ENCODE assay signal across 12 mouse cellular contexts in the genomic region with DNA sequence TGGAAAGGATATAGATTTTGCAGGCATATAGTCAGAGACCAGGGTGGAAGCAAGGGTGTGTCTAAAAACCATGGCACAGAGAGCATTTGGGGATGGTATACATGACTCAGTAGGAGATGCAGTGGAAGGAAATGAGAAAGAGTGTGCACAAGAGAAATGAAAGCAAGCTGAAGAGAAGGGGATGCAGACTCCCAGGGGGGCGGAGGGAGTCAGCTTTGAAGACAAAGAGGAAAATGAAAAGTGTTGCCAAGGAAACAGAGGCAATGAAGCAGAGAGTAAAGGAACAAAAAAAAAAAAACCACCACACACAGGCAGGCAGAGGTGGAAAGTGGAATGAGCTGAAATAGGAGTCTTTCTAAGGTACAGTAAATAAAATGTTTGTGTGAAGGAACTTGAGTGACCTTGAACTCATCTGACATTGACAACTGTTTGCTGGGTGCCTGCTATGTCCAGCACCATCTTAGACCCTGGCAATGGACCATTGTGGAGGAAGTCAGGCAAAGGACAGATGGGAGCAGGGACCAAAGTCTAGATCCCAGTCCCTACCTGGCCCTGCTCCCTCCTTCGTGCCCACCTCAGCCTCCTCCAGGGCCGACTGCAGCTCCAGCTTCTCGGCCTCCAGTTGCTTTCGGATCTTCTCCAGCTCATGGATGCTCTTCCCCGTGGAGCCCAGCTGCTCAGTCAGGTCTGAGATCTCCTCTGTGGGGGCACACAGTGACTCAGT. TPM values are rescaled to one million over a fixed set of nuclear protein-coding genes. Genes with fewer than 3 reads are reported as not detected.
DNase-seq lines count a peak whose midpoint lies in the region; ATAC-seq and TF ChIP-seq lines count a peak whose summit lies in the region.
"Had no signal": no experiment of that assay in that cellular context is flagged by ENCODE, and none has a peak within 500 bp of the region (broad histone marks: within the 10 kb centered on the region; RNA-seq: fewer than 3 reads in every experiment).

No protein-coding gene starts in this region.

- no peak overlapping the region for H3K4me2 ChIP-seq in forebrain, embryonic 16.5 days (ENCODE audit: low read length)
- H3K4me2 ChIP-seq: kidney, embryonic 15.5 days had no signal

- H3K9ac ChIP-seq in forebrain, embryonic 16.5 days (replicated peaks; ENCODE audit: low read depth, low read length), result no peak overlapping the region
- H3K9ac ChIP-seq: kidney, embryonic 15.5 days had no signal

- 68% methylated on average over 6 of the region's 6 CpGs for WGBS in forebrain, embryonic 16.5 days

- peak overlapping the region; percentile 73 for H3K27ac ChIP-seq in layer of hippocampus, adult 2 months
- H3K27ac ChIP-seq in forebrain, embryonic 16.5 days (ENCODE audit: low read length), result peak overlapping the region; percentile 86
- H3K27ac ChIP-seq: kidney, embryonic 15.5 days had no signal

- H3K36me3 ChIP-seq in forebrain, embryonic 16.5 days (ENCODE audit: control insufficient read depth, insufficient read depth), result no peaks in the 10 kb centered on the region
- H3K36me3 ChIP-seq: kidney, embryonic 15.5 days had no signal

- H3K4me3 ChIP-seq in layer of hippocampus, adult 2 months, result no peak overlapping the region
- no peak overlapping the region for H3K4me3 ChIP-seq in forebrain, embryonic 16.5 days (replicated peaks; ENCODE audit: low read length)
- H3K4me3 ChIP-seq: kidney, embryonic 15.5 days had no signal

- peaks cover 9% of the 10 kb centered on the region; the same call in 1 of the 2 replicates for H3K4me1 ChIP-seq in forebrain, embryonic 16.5 days (replicated peaks; ENCODE audit: control insufficient read depth, insufficient read depth, low read length)

- H3K27me3 ChIP-seq in forebrain, embryonic 16.5 days (replicated peaks; ENCODE audit: control insufficient read depth, insufficient read depth, low read length), result no peaks in the 10 kb centered on the region
- H3K27me3 ChIP-seq: kidney, embryonic 15.5 days had no signal

- peak in 1 of 2 experiments; percentile 70 for DNase-seq in layer of hippocampus, adult 2 months (ENCODE audit: low spot score in 2 of 2)
- no peak for DNase-seq in layer of hippocampus, adult 9-10 months (ENCODE audit: low spot score)
- peak; percentile 34 to 61 for DNase-seq in left cerebral cortex, postnatal 25 days (ENCODE audit: low spot score in 2 of 2)
- peak; percentile 73 to 77 for DNase-seq in right cerebral cortex, postnatal 10 days (ENCODE audit: low spot score in 2 of 2)
- DNase-seq in thymus, postnatal 4 days, result no peak
- DNase-seq in kidney, postnatal 10 days, result no peak
- no peak for DNase-seq in testis, postnatal 10 days (ENCODE audit: low spot score)
- DNase-seq: lung, adult 2 months had no signal

- intact Hi-C loops in left cerebral cortex, postnatal 25 days (cut with DNase I), result loop anchor here (1.0 kb wide), 1 partner anchor 26 kb away; no protein-coding TSS in a partner anchor

- no peak for TF ChIP-seq CTCF in layer of hippocampus, adult 2 months (conservative IDR thresholded peaks at IDR 0.05)

- no peaks in the 10 kb centered on the region for H3K9me3 ChIP-seq in forebrain, embryonic 16.5 days (ENCODE audit: control insufficient read depth, low read length)
- H3K9me3 ChIP-seq: kidney, embryonic 15.5 days had no signal

- peak; percentile 79 for ATAC-seq in forebrain, embryonic 16.5 days

RNA-seq across cellular contexts. Expression of a gene that starts 2.5 kb away (rescaled TPM):
- total RNA-seq in layer of hippocampus, adult 2 months (2021), result not detected
- not detected in 2 replicates for polyA plus RNA-seq in forebrain, embryonic 16.5 days (2015; fragmentation: Nextera tagmentation; extraction: Ambion mirVana)
- not detected for total RNA-seq in left cerebral cortex, postnatal 25 days (2021)
- total RNA-seq: left cerebral cortex, postnatal 36 days had no signal
- polyA plus RNA-seq: kidney, embryonic 15.5 days; lung, adult 2 months; spleen, adult 2 months had no signal

RNA-seq across cellular contexts. Expression of a gene that starts 7.5 kb away (rescaled TPM):
- 1 to 10 TPM; 2.5 to 3.0 TPM for total RNA-seq in layer of hippocampus, adult 2 months (2021)
- polyA plus RNA-seq in forebrain, embryonic 16.5 days (2015; fragmentation: Nextera tagmentation; extraction: Ambion mirVana), result 0.65 and 0.99 TPM in 2 replicates
- 1 to 10 TPM; 5.4 to 8.7 TPM for total RNA-seq in left cerebral cortex, postnatal 25 days (2021)

RNA-seq across cellular contexts. Expression of a gene that starts 20.2 kb away (rescaled TPM):
- 1 to 10 TPM; 8.3 TPM for total RNA-seq in layer of hippocampus, adult 2 months (2021)
- polyA plus RNA-seq in forebrain, embryonic 16.5 days (2015; fragmentation: Nextera tagmentation; extraction: Ambion mirVana), result 6.9 and 7.4 TPM in 2 replicates
- total RNA-seq in left cerebral cortex, postnatal 25 days (2021), result 10 to 100 TPM; 18.0 to 19.6 TPM
- polyA plus RNA-seq: spleen, adult 2 months had no signal

RNA-seq across cellular contexts. Expression of a gene that starts 38.2 kb away (rescaled TPM):
- 10 to 100 TPM; 66.9 to 78.4 TPM for total RNA-seq in layer of hippocampus, adult 2 months (2021)
- 3.7 and 4.0 TPM in 2 replicates for polyA plus RNA-seq in forebrain, embryonic 16.5 days (2015; fragmentation: Nextera tagmentation; extraction: Ambion mirVana)
- total RNA-seq in left cerebral cortex, postnatal 25 days (2021), result 10 to 100 TPM; 48.1 to 63.0 TPM

RNA-seq across cellular contexts. Expression of a gene that starts 41.0 kb away (rescaled TPM):
- 10 to 100 TPM; 30.3 to 34.9 TPM for total RNA-seq in layer of hippocampus, adult 2 months (2021)
- polyA plus RNA-seq in forebrain, embryonic 16.5 days (2015; fragmentation: Nextera tagmentation; extraction: Ambion mirVana), result 58.8 and 61.2 TPM in 2 replicates
- 10 to 100 TPM; 23.0 to 26.4 TPM for total RNA-seq in left cerebral cortex, postnatal 25 days (2021)

Comparison
In these comparisons a context has a peak if more than half of its experiments do, and no peak if none do; other contexts are left out.
1. DNase-seq: peak in left cerebral cortex, postnatal 25 days (2 of 2) and right cerebral cortex, postnatal 10 days (2 of 2); none in layer of hippocampus, adult 9-10 months (single experiment), thymus, postnatal 4 days (single experiment), kidney, postnatal 10 days (single experiment) and testis, postnatal 10 days (single experiment).